Mouse (Mus musculus) cortical plate, adult 2 months (tissue): Measurements from ENCODE around the gene Slc4a8.

Experiments used
- CTCF ChIP-seq: fragments of 200-500 bp; IDR thresholded peaks from 2 replicates; pipeline ENCODE4 v1.5.1; 2011; ENCODE audit warnings: mild to moderate bottlenecking, control low read depth, low read length; ENCODE audit not compliant: insufficient read depth; ENCODE audit errors: extremely low read depth
- POLR2A ChIP-seq: fragments of 200-500 bp; IDR thresholded peaks from 2 replicates; pipeline ENCODE4 v1.6.1; 2011; ENCODE audit warnings: mild to moderate bottlenecking, low read length, control low read depth; ENCODE audit not compliant: insufficient read depth; ENCODE audit errors: extremely low read depth

DNA sequence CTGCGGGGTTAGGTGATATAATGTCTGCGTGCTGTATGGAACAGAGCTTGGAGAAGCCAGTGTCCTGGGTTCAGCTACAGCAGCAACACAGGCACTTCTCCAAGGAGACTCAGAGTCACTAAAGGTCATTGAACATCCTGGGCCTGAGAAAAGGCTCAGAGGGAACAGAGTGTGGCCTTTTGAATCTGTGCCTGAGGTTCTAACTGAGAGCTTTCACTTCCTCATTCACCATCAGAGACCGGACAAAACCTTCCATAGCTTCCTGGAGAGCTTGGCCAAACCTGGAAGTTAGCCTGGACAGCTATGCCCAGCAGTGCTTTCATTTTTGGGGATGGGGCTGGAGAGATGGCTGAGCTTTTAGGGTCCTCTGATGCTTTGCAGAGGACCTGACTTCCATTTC lies 23.9 kb upstream of the Slc4a8 start:
- no peak for TF ChIP-seq CTCF
- TF ChIP-seq POLR2A = no peak
